Mouse (Mus musculus) neural tube, embryonic 12.5 days (tissue): ENCODE results near the gene Fbxl3. TPM values are rescaled to one million over a fixed set of nuclear protein-coding genes. Genes with fewer than 3 reads are reported as not detected.

ENCODE experiments used
- ATAC-seq: fragments of 200-750 bp; cut with Nextera tagmentation; 2 replicates; pipeline ENCODE4 v1.8.0; 2017; ENCODE audit warnings: low read depth, mild to moderate bottlenecking, moderate TSS enrichment, moderate library complexity; ENCODE audit not compliant: low FRiP score
- H3K27ac ChIP-seq: fragments of 300-500 bp; sonication (generic); 2 replicates; pipeline ENCODE4 v1.5.1; 2016
- H3K27me3 ChIP-seq: fragments of 300-500 bp; sonication (generic); replicated peaks from 2 replicates; pipeline ENCODE4 v1.6.1; 2016; ENCODE audit warnings: mild to moderate bottlenecking
- H3K36me3 ChIP-seq: fragments of 300-500 bp; sonication (generic); 2 replicates; pipeline ENCODE4 v1.6.1; 2016; ENCODE audit warnings: mild to moderate bottlenecking
- H3K4me1 ChIP-seq: fragments of 300-500 bp; sonication (generic); 2 replicates; pipeline ENCODE4 v1.6.1; 2016
- H3K4me2 ChIP-seq: fragments of 300-500 bp; sonication (generic); replicated peaks from 2 replicates; pipeline ENCODE4 v1.6.1; 2016; ENCODE audit warnings: mild to moderate bottlenecking
- H3K4me3 ChIP-seq: fragments of 300-500 bp; sonication (generic); 2 replicates; pipeline ENCODE4 v1.5.1; 2016
- H3K9ac ChIP-seq: fragments of 300-500 bp; sonication (generic); 2 replicates; pipeline ENCODE4 v1.6.1; 2016; ENCODE audit warnings: mild to moderate bottlenecking
- H3K9me3 ChIP-seq: fragments of 300-500 bp; sonication (generic); 2 replicates; pipeline ENCODE4 v1.6.1; 2016; ENCODE audit warnings: mild to moderate bottlenecking
- WGBS: fragments of 180-500 bp; shearing (Covaris S2); methylation state at CpG from one replicate; pipeline ENCODE4 v1.1.7; 2016; 5-methylcytosine and 5-hydroxymethylcytosine counted together
- polyA plus RNA-seq: library from polyadenylated mRNA; unstranded; fragments of >200 nt; fragmentation: Nextera tagmentation; extraction: Ambion mirVana; gene quantifications from 2 replicates; pipeline ENCODE4 v1.2.1, GENCODE M21; 2016

Fbxl3 gene
- polyA plus RNA-seq, 1 experiment from 2014 or later = 29.8 TPM

DNA sequence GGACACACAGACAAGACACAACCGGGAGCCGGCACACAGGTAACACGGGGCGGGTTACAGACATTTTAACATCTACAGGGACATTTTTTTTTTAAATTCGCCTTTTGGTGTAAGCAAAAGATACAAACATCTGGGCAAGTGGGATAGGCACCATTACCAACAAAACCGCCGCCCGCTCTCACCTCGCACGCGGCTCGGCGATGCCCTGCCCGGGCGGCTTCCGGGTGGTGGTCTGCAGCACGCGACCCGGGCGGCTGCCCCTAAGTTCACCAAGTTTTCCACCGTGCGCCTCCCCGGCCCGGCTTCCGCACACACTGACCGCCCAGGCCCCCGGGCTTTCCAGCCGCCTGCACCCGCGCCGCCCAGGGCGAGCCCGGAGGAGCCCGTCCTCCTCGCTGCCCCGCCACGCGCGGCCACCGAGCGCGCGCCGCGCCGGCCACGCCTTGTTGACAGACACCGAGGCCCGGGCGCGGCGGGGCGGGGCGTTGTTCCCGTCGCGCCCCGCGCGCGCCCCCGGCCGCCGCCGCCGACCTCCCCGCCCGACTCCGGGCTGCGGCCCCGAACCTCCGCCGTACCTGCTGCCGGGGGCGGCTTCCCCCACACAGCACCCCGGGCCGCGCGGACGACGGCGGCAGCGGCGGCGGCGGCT is 655 bp downstream of the Fbxl3 start:
- Histone ChIP-seq H3K27ac (peak overlapping the region; percentile 97), H3K9ac (peak overlapping the region; percentile 99), H3K4me1 (peaks cover 15% of the 10 kb centered on the region), H3K36me3 (peaks cover 5% of the 10 kb centered on the region), H3K9me3 (no peaks in the 10 kb centered on the region), H3K27me3 (no peaks in the 10 kb centered on the region), H3K4me3 (peak overlapping the region; percentile 93), H3K4me2 (peak overlapping the region; percentile 60)
- under 1% methylated on average over 84 of the region's 86 CpGs for WGBS
- ATAC-seq = peak; percentile 86

DNA sequence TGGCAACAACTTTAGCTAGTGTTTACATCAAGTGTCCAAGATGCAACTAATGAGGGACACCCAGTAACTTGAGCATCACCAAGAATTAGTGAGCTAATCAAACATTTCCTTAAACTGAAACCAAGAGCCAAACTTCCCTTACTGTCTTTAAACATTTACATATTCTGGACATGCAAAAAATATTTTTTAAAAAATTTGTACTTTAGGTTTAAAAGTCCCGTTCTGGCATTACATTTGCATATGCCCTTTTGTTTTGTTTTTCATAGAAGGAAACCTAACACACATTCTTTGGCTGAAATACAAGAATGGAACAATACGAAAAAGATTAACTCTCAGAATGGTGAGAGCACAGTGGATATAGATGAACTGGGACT is 1.2 kb downstream of the Fbxl3 start:
- Histone ChIP-seq H3K9me3 (no peaks in the 10 kb centered on the region), H3K4me3 (peak overlapping the region; percentile 93), H3K27me3 (no peaks in the 10 kb centered on the region), H3K27ac (no peak overlapping the region), H3K36me3 (peaks cover 10% of the 10 kb centered on the region), H3K4me2 (peak overlapping the region; percentile 60), H3K9ac (peak overlapping the region; percentile 99), H3K4me1 (peaks cover 20% of the 10 kb centered on the region)
- no peak for ATAC-seq
- WGBS = 4% methylated on average over 2 of the region's 2 CpGs

DNA sequence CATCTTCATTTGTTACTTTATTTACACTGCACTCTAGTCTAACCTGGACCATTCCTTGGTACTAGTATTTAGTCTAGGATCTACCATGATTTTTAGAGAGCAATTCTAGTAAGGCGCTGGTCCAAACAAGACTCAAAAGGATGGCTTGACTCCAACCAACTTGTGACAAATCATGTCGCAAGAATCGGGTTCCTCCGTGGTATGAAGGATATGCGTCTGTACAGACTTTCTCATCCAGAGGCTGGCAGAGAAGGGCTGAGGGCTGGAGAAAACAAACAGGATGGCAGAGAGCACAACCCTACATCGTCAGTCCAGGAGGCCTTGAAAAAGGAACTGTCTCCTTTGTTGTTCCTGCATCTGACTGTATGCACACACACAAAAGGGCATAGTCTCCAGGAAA is 2.7 kb downstream of the Fbxl3 start:
- H3K9ac ChIP-seq = no peak overlapping the region
- no peak for ATAC-seq
- H3K27ac ChIP-seq = no peak overlapping the region
- H3K4me3 ChIP-seq = no peak overlapping the region
- H3K9me3 ChIP-seq = no peaks in the 10 kb centered on the region
- WGBS = 84% methylated on average over 6 of the region's 6 CpGs
- H3K4me1 ChIP-seq = peaks cover 20% of the 10 kb centered on the region
- H3K36me3 ChIP-seq = peaks cover 17% of the 10 kb centered on the region
- H3K27me3 ChIP-seq = no peaks in the 10 kb centered on the region
- H3K4me2 ChIP-seq = no peak overlapping the region

DNA sequence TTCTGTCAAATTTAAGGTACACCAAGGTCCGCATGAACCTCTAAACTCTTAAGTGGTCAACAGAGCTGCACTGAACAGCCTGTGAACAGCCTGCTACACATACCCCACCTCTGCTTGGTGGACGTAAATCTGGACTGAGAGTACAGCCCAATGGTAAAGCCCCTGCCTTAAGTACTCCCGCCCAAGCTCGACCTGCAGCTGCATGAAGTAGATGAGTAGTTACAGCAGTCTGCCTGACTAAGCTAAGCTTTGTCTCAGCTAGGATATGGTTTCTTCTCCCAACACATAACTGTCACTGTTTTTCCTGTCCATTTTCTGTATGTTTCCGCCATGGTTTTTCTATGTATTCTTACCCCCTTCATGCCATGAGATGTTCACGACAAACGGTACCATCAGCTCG is 3.5 kb downstream of the Fbxl3 start:
- ATAC-seq = no peak
- no peak overlapping the region for H3K27ac ChIP-seq
- peaks cover 25% of the 10 kb centered on the region for H3K36me3 ChIP-seq
- 84% methylated on average over 8 of the region's 8 CpGs for WGBS
- H3K27me3 ChIP-seq = no peaks in the 10 kb centered on the region
- no peak overlapping the region for H3K4me3 ChIP-seq
- H3K4me2 ChIP-seq = no peak overlapping the region
- no peaks in the 10 kb centered on the region for H3K9me3 ChIP-seq
- peaks cover 20% of the 10 kb centered on the region for H3K4me1 ChIP-seq
- no peak overlapping the region for H3K9ac ChIP-seq

DNA sequence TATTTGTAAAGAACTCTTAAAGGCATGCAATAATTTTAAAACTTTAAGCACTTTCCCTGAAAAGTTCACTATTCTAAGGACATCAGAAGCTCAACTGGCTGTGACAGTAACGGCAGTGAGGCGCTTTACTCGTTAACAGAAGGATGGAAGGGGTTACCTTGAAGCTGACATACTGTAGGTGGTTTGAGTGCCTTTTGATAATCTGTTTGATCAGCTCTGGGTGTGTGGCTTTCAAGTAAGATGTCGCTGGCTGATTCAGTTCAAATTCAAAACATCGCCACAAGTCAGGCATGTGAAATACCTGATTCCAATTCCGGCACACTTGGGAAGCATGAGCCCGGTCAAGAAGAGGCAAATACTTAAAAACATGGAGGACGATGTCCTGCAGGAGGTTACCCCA is 4.3 kb downstream of the Fbxl3 start:
- Histone ChIP-seq H3K27me3 (no peaks in the 10 kb centered on the region), H3K36me3 (peaks cover 28% of the 10 kb centered on the region), H3K27ac (no peak overlapping the region), H3K4me2 (no peak overlapping the region), H3K9ac (no peak overlapping the region), H3K4me3 (no peak overlapping the region), H3K4me1 (peaks cover 20% of the 10 kb centered on the region), H3K9me3 (no peaks in the 10 kb centered on the region)
- no peak for ATAC-seq
- 95% methylated on average over 8 of the region's 8 CpGs for WGBS

DNA sequence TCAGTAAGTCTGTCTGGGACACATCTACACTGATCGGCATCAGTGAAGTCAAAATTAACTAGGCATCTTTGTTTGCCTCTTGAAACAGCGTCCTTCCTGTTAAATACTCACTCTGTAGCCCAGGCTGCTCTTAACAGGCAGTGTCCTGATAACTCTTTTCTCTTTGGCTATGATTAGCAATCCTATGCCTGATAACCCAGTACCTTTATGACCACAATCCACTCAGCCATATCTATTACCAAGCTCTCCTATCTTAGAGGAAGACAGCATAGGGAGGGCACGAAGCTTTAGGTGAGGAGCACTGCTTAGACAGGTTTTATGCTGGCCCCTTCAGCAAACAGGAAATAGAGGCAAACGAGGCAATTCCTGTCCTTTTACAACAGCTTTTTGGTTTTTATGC is 5.7 kb downstream of the Fbxl3 start:
- 66% methylated on average over 4 of the region's 4 CpGs for WGBS
- ATAC-seq = no peak

DNA sequence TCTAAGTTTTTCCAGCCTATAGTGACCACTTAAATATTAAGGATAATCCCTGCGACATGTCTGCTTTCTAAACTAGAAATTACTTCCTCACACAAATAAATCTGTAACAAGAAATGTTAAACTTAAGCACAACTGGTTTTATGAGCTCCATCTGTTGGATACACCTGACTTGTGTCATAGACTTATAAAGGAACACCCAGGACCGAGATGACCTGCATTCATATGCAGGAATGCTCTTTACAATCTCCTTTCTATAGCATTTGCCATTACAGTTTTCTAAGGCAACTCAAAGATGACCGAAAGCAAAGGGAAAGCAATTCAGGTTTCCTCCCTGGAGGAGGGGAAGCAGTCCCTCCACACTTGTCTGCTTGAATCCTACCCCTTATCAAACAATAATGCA is 6.1 kb downstream of the Fbxl3 start:
- Histone ChIP-seq H3K27ac (no peak overlapping the region), H3K4me1 (peaks cover 20% of the 10 kb centered on the region), H3K9ac (no peak overlapping the region), H3K9me3 (no peaks in the 10 kb centered on the region), H3K27me3 (no peaks in the 10 kb centered on the region), H3K36me3 (peaks cover 41% of the 10 kb centered on the region), H3K4me2 (no peak overlapping the region), H3K4me3 (no peak overlapping the region)
- WGBS = 65% methylated on average over 3 of the region's 3 CpGs
- no peak for ATAC-seq

More for the DNA sequence above, 5.7 kb downstream of the Fbxl3 start:
- H3K4me1 ChIP-seq = peaks cover 20% of the 10 kb centered on the region
- H3K36me3 ChIP-seq = peaks cover 38% of the 10 kb centered on the region
- no peaks in the 10 kb centered on the region for H3K27me3 ChIP-seq
- no peak overlapping the region for H3K4me2 ChIP-seq
- no peak overlapping the region for H3K9ac ChIP-seq
- H3K9me3 ChIP-seq = no peaks in the 10 kb centered on the region
- H3K4me3 ChIP-seq = no peak overlapping the region
- H3K27ac ChIP-seq = no peak overlapping the region

DNA sequence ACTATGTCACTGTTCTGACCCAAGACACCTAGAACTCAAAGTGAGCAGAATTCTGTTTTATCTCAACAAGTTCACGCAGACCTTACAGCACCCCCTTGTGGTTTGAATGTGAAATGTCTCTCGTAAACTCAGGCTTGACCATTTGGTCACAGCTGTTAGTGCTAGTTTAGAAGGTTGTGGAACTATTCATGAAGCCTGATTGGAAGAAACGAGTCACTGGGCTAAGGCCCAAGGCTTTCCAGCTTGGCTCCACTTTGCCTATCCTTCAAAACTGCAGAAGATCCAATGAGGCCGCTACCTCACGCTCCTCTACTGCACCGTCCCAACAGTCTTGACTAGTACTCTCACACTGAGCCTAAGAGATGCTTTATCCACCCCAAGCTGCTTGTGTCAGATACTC is 10.7 kb downstream of the Fbxl3 start:
- Histone ChIP-seq H3K27me3 (no peaks in the 10 kb centered on the region), H3K27ac (no peak overlapping the region), H3K36me3 (peaks cover 65% of the 10 kb centered on the region), H3K9me3 (no peaks in the 10 kb centered on the region), H3K4me2 (no peak overlapping the region), H3K4me3 (no peak overlapping the region), H3K4me1 (0 out of 2 replicates have a peak, but pooled peaks cover 4% of the 10 kb centered on the region), H3K9ac (no peak overlapping the region)
- no peak for ATAC-seq
- WGBS = 73% methylated on average over 6 of the region's 6 CpGs

DNA sequence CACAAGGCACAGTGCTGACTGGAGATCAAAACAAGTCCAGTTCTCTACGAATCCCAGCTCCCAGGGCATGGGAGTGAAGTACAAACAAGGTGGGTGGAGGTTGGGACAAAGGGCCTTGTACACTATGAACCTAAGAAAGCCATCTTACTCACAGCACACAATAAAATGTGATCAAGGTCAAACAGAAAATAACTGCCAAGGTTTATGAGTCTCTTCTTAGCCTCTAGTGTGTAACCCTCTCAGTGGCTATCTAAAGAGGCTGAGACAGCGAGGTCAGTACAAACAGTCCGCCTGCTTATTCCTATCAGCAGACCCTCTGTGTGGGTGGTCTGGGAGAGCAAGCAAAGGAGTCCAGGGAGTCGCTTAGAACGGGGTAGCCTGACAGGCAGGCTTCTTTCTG is 11.5 kb downstream of the Fbxl3 start:
- Histone ChIP-seq H3K36me3 (peaks cover 65% of the 10 kb centered on the region), H3K4me1 (no peaks in the 10 kb centered on the region), H3K4me3 (no peak overlapping the region), H3K27me3 (no peaks in the 10 kb centered on the region), H3K27ac (no peak overlapping the region), H3K4me2 (no peak overlapping the region), H3K9me3 (no peaks in the 10 kb centered on the region), H3K9ac (no peak overlapping the region)
- WGBS = 92% methylated on average over 5 of the region's 5 CpGs
- ATAC-seq = no peak

DNA sequence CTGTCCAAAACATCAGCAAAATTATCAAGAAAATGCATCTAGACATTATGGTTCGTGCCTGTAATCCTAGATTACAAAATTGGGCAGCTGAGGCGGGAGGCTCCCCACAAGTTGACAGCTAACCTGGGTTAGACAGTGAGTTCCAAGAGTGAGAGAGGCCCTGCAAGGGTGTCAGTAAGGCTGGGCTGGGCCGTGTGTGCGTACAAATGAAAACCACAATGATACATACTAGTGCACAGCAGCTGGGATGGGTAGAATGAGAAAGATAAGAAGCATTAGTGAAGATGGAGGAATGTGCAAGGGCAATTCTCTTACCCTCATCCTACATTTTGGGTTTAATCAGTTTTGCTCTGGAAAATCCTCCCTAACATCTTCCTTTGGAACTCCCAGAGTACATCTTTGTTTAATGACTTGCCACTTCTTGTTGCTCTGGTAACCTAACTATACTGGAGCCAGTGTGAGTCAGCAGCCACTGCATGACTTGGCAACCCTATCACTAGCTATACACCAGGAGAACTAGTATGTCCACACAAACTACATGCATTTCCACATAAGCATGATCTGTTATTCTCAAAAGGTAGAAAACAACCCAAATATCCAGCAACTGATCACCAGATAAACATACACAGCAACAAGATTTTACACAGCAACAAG is 12.6 kb downstream of the Fbxl3 start:
- ATAC-seq = no peak
- Histone ChIP-seq H3K27me3 (no peaks in the 10 kb centered on the region), H3K4me1 (no peaks in the 10 kb centered on the region), H3K36me3 (peaks cover 63% of the 10 kb centered on the region), H3K4me3 (no peak overlapping the region), H3K9me3 (no peaks in the 10 kb centered on the region), H3K27ac (no peak overlapping the region), H3K4me2 (no peak overlapping the region), H3K9ac (no peak overlapping the region)
- WGBS = 96% methylated on average over 4 of the region's 4 CpGs

DNA sequence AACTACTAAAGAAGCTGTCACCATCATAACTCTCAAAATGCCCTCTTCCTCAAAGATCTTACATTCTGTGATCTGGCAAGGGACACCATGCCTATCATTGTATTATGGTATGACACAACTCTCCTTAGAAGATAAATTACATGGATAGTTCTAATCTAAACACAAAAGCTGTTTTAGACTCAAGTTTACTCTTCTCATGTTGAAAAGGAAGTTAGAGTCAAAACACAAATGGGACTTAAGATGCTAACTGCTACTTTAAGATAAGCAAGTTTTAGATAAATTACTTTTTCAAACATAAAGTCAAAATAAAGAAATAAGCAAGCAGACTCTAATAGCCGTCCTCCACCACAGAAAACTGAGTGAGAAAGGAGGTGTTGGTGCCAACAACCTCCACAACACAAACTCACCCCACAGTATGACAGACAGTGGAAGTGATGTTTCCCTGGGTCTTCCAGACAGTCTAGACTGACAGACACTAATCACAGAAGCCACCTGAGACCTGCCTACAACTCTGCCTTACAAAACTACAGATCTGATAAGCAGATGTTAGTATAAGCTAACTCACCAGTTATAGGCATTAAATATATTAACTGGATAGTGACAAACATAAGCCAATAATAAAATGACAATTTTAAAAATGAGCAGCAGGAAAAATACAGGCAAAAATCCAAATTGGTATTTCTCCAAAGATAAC is 13.4 kb downstream of the Fbxl3 start:
- no peaks in the 10 kb centered on the region for H3K4me1 ChIP-seq
- no peak overlapping the region for H3K27ac ChIP-seq
- H3K36me3 ChIP-seq = peaks cover 55% of the 10 kb centered on the region
- WGBS = 88% methylated on average over 1 of the region's 1 CpGs
- H3K27me3 ChIP-seq = no peaks in the 10 kb centered on the region
- H3K9me3 ChIP-seq = no peaks in the 10 kb centered on the region
- no peak for ATAC-seq
- H3K4me2 ChIP-seq = no peak overlapping the region
- no peak overlapping the region for H3K4me3 ChIP-seq
- H3K9ac ChIP-seq = no peak overlapping the region

DNA sequence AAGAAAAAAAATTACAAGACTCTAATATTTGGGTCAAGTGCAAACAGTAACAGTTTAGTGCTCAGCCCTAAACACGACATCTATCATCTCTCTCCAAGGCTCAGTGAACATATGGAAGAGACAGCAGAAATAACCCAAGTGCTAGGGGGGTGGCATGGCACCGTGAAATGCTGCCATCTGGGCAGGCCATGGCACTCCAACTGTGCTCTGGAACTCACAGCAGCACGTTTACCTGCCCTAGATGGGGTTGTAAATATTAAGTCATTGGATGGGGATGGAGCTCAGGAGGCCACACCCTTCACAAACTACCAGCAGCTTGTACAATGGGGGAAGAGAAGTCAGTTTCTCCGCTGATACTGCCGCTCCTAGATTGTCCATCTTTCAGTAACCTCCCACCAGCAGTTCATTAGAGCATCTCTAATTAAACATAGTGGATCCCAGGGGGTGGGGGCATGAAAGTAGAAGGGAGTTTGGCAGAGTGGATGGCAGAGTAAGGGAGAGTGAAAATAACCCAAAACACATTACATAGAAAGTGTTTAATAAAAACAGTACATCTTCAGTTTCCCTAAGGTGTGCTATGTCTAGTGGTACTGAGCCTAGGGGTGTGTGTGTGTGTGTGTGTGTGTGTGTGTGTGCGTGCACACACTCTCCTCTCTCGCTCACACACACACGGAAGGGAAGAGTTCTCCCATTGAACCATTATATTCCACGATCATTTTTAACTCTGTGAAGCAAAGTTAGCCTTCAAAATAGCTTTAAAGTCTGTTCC is 20.0 kb downstream of the Fbxl3 start:
- 82% methylated on average over 9 of the region's 9 CpGs for WGBS
- Histone ChIP-seq H3K4me3 (no peak overlapping the region), H3K9me3 (no peaks in the 10 kb centered on the region), H3K36me3 (peaks cover 42% of the 10 kb centered on the region), H3K9ac (no peak overlapping the region), H3K4me2 (no peak overlapping the region), H3K27ac (no peak overlapping the region), H3K4me1 (no peaks in the 10 kb centered on the region), H3K27me3 (no peaks in the 10 kb centered on the region)
- no peak for ATAC-seq
